Mouse (Mus musculus): Measurements from ENCODE around the gene Krtap5-1.

GRCm38 (mm10) chr7:142326714-142327445 is 30.0 kb upstream of the Krtap5-1 start:
- TF ChIP-seq CTCF (conservative IDR thresholded peaks at IDR 0.05; ENCODE audit: insufficient read depth, insufficient read length, low read depth, low read length) (no peak), POLR2A (IDR thresholded peaks at IDR 0.05; ENCODE audit: low read depth, low read length) (no peak)
